Mouse (Mus musculus) myocyte (in vitro differentiated cells): ENCODE data around the gene Ovca2.

Source experiments
- MYOD1 ChIP-seq, 3 experiments: IDR thresholded peaks; one replicate each; pipeline ENCODE4 v1.6.1; 2011; ENCODE audit warnings: control low read depth in 2 of 3, low read depth in 2 of 3, mild to moderate bottlenecking in 2 of 3, moderate library complexity in 1 of 3; ENCODE audit not compliant: insufficient read length in 2 of 3, control insufficient read depth in 1 of 3
- POLR2A ChIP-seq: IDR thresholded peaks from one replicate; pipeline ENCODE4 v1.6.1; 2011; ENCODE audit warnings: low read depth, mild to moderate bottlenecking, control low read depth, moderate library complexity; ENCODE audit not compliant: insufficient read length
- REST ChIP-seq: IDR thresholded peaks from one replicate; pipeline ENCODE4 v1.6.1; 2011; ENCODE audit warnings: mild to moderate bottlenecking, control low read depth, moderate library complexity; ENCODE audit not compliant: insufficient read depth, insufficient read length

- TF ChIP-seq POLR2A = no peak
- TF ChIP-seq REST = no peak
- no peak for TF ChIP-seq MYOD1 (IDR thresholded peaks at IDR 0.05; ENCODE audit: control insufficient read depth in 1 of 3, insufficient read length in 2 of 3, low read depth in 2 of 3)
These were observed 32.1 kb upstream of the Ovca2 start for GRCm38 (mm10) chr11:75210755-75211154.
